Mouse (Mus musculus) urinary bladder, adult 18-20 months (tissue): ENCODE results near the gene Lingo1.

Source experiments
- DNase-seq, 2 experiments: peaks; one replicate each; pipeline ENCODE4 v3.0.0; 2022; ENCODE audit warnings: low spot score in 2 of 2, mixed read lengths in 2 of 2

Lingo1 gene

GRCm38 (mm10) chr9:56727703-56728684 is 68.3 kb downstream of the Lingo1 start:
- no peak for DNase-seq

- DNase-seq: peak; percentile 17 to 57
These were observed 70.5 kb downstream of the Lingo1 start for GRCm38 (mm10) chr9:56725814-56726213.

GRCm38 (mm10) chr9:56722089-56722825 is 74.0 kb downstream of the Lingo1 start:
- DNase-seq: no peak

- no peak for DNase-seq
These were observed 77.3 kb downstream of the Lingo1 start for GRCm38 (mm10) chr9:56718984-56719383.

GRCm38 (mm10) chr9:56716565-56716964 is 79.7 kb downstream of the Lingo1 start:
- no peak for DNase-seq

GRCm38 (mm10) chr9:56716066-56716465 is 80.2 kb downstream of the Lingo1 start:
- no peak for DNase-seq

- no peak for DNase-seq
These were observed 81.9 kb downstream of the Lingo1 start for GRCm38 (mm10) chr9:56714391-56714790.

GRCm38 (mm10) chr9:56712667-56713369 is 83.5 kb downstream of the Lingo1 start:
- no peak for DNase-seq

- no peak for DNase-seq
These were observed 85.3 kb downstream of the Lingo1 start for GRCm38 (mm10) chr9:56710958-56711357.

- no peak for DNase-seq
These were observed 89.7 kb downstream of the Lingo1 start for GRCm38 (mm10) chr9:56706482-56707085.

- no peak for DNase-seq
These were observed 94.9 kb downstream of the Lingo1 start for GRCm38 (mm10) chr9:56701394-56701793.

- DNase-seq: no peak
These were observed 95.4 kb downstream of the Lingo1 start for GRCm38 (mm10) chr9:56700866-56701265.

- no peak for DNase-seq
These were observed 97.4 kb downstream of the Lingo1 start for GRCm38 (mm10) chr9:56698715-56699370.

- DNase-seq: no peak
These were observed 102.2 kb downstream of the Lingo1 start for GRCm38 (mm10) chr9:56694079-56694478.

GRCm38 (mm10) chr9:56691226-56691625 is 105.0 kb downstream of the Lingo1 start:
- no peak for DNase-seq

- DNase-seq: no peak
These were observed 105.6 kb downstream of the Lingo1 start for GRCm38 (mm10) chr9:56690679-56691078.

GRCm38 (mm10) chr9:56687490-56687889 is 108.8 kb downstream of the Lingo1 start:
- no peak for DNase-seq

GRCm38 (mm10) chr9:56687145-56687477 is 109.2 kb downstream of the Lingo1 start:
- no peak for DNase-seq

GRCm38 (mm10) chr9:56686339-56687144 is 109.7 kb downstream of the Lingo1 start:
- no peak for DNase-seq

- DNase-seq: no peak
These were observed 113.4 kb downstream of the Lingo1 start for GRCm38 (mm10) chr9:56682826-56683225.
